Mouse (Mus musculus): Measurements from ENCODE around the gene Sipa1.

Sipa1 gene

DNA sequence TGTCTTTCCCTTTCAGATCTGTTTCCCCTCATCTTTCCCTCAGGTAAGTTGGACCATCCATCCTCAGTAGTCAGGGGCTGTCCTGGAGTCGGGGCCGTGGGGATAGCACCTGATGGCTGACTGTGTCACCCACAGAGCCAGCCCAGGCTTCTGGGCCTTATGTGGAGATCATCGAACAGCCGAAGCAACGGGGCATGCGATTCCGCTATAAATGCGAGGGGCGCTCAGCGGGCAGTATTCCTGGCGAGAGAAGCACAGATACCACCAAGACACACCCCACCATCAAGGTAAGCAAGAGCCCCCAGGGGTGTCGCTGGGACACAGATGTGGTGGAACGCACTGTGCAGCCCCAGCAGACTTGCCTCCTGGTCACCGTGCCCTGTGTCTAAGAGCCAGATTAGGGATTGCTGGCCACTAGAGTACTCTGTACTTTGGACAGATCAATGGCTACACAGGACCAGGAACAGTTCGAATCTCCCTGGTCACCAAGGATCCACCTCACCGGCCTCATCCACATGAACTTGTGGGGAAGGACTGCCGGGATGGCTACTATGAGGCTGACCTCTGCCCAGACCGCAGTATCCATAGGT lies 25.0 kb downstream of the Sipa1 start:
- no peak for TF ChIP-seq GATA4 (IDR thresholded peaks at IDR 0.05; ENCODE audit: insufficient replicate concordance, low read length)

DNA sequence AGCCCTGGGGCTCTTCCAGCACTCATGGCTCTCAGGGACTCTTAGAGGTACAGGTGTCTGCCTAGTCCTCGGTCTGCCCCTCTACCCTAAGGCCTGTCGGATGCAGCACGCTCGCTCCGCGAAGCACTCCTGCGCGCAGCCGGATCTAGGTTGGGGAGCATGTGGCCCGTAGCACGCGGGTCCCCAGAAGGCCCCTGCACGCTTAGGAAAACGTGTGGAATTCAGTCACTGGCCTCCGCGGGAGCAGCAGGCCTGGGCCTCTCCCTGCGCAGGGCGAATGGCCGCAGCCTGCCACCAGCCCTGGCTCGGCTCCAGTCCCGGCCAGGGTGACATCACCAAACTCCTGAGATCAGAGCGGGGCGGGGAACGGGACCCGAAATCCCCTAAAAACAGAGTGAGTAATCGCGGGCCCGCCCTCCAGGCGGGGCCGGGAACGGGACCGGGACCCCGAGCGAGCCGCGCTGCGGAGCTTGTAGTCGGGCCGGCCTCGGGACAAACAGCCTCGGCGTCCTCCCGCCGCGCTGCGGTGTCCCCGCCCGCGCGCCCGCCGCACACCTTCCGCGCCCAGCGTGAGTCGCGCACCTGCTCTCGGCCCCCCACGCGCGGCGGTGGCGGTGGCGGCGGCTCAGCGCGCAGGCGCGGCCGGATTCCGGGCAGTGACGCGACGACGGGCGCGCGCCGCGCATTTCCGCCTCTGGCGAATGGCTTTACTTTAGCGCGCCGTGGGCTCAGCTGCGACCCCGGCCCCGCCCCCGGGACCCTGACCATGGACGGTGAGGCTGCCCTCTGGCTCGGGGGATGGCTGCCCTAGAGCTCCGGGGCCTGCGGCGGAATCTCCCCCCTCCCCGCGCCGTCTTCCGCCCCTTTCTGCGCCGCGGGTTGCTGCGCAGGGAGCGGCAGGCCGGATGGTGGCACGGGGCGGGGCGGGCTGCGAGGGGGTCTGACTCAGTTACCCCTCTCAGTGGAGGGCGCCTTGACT lies 26.1 kb downstream of the Sipa1 start, which contains the start of gene Rela:
Gene Rela (plus strand): TSS at position 415 of the 979 bp plus-strand sequence.
- TF ChIP-seq GATA4 (IDR thresholded peaks at IDR 0.05; ENCODE audit: insufficient replicate concordance, low read length): no peak; the same call in 1 of the 2 replicates

DNA sequence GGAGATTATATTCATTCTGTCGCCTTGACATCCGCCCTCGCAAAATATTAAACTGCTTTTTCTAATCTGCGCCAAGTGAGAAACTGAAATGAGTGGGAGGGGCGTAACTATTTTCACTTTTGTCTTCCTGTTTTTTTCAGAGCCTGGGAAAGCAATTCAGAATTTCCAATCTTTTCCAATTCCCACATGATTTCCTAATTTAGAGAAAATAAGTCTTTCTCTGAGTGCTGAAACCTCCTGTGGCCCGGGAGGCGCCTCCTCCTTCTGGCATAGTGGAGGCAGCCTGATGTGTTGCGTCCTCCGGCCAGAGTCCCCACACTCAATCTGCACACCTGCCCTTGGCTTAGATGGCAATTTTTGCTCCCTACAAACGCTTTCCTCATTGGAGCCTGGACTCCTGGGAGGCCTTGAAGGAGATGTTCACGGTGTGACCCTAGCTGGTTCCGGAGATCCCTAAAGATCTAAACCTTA lies 26.9 kb downstream of the Sipa1 start:
- TF ChIP-seq GATA4 (IDR thresholded peaks at IDR 0.05; ENCODE audit: insufficient replicate concordance, low read length): no peak; the same call in 1 of the 2 replicates

DNA sequence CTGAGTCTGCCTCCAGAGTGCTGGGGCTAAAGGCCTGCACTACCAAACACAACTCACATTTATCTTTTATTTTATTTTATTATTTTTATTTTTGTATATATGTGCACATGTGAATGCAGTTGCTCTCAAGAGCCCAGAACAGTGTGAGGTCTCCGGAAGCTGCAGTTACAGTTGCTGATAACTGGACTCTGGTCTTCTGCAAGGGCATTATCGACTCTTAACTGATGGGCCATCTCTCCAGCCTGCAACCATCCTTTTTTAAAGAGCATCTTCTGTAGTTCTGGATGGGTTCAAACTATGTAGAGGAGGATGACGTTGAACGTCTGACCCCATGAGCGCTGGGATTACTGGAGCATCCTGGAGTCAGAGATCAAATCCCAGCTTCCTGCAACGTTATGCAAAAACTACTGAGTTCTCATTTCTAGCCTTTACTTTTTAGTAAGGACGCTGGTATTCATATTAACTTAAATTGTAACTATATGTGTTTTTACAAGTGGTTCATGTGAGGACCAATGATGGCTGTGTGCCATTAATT lies 27.4 kb downstream of the Sipa1 start:
- TF ChIP-seq GATA4 (IDR thresholded peaks at IDR 0.05; ENCODE audit: insufficient replicate concordance, low read length): no peak

DNA sequence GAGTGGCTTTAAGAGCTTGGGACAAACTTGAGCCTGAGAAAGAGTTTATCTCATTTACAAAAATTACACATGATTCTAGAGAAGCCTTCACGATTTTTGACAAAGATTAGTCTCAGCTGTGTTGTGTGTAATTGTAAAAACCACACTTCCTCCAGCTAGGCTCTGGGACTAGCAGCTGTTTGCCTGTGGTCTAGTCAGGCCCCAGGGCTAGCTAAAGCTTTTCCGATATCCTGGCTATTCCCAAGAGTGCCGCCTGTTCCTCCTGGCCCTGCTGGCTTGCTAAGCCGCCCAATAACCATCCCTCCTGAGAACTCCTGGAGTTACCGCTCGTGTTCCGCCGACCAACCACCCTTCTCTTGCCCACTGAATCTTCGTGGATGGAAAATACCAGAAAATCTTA lies 31.4 kb downstream of the Sipa1 start:
- TF ChIP-seq GATA4 (IDR thresholded peaks at IDR 0.05; ENCODE audit: insufficient replicate concordance, low read length): no peak

DNA sequence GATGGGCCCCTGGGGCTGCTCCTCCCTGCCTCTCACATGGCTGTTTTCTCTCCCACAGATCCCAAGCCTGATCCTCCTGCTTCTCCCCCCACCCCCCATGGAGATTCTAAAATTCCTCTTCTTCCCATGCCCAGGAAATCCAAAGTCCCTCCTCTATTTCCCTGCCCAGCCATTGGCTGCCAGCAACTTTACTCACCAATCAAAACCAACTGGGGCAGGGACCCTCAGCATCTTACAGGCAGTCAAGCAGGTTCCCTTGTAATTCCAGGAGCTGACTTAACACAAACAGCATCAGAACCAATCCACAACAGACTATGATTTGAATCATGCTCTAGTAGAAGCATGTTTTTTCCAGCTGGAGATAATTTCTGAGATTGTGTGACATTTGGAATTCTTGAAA lies 33.6 kb downstream of the Sipa1 start:
- no peak for TF ChIP-seq GATA4 (IDR thresholded peaks at IDR 0.05; ENCODE audit: insufficient replicate concordance, low read length)

DNA sequence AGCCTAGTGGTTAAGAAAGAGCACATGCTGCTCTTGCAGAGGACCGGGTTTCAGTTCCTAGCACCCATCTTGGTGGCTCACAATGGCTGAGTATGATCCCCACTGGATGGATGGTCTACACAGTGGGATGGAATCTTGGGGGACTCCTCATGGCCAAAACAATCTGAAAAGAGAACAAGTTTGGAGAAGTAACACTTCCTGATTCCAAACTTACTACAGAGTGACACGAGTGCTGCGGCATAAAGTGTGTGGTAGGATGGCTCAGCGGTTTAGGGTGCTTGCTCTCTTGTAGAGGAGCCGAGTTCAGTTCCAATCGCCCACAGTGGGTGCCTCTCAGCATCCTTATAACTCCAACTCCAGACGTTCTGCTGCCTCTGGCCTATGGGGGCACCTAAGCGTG lies 38.2 kb downstream of the Sipa1 start:
- TF ChIP-seq GATA4 (IDR thresholded peaks at IDR 0.05; ENCODE audit: insufficient replicate concordance, low read length): no peak

DNA sequence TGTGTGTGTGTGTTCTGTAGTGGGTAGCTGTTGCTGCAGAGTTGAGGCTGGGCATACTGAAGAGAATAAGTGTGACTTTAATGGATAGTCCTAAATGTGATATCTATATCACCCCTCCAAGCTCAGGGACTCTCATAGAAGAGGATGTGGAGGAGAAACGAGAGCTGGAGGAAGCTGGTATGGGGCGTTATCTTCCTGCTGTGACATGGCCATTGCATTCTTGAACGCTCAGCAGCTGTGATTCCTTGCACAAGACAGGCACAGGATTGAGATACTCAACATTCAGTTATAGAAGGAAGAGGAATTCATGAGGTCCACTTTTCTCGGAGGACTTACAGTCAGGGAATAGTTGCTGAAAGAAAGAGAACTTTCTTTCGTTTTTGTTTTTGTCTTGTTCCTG lies 41.6 kb downstream of the Sipa1 start:
- no peak for TF ChIP-seq GATA4 (IDR thresholded peaks at IDR 0.05; ENCODE audit: insufficient replicate concordance, low read length)

DNA sequence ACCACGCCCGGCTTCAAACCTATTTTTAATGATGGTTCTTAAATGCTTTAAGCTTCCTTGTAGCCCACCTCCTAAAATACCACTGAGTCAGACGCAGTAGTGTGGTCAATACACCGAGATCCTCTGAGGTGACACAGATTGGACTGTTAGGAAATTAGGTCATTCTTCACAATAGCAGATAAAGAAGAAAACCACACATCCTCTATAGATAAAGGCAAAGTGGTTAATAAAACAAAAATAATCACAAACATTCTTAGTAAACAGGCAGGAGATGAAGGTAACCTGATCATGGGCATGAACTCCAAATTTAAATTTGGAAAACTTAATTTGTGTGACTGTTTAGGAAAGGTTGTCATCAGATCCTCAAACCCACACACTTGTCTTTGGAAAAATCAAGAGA lies 43.5 kb downstream of the Sipa1 start:
- TF ChIP-seq GATA4 (IDR thresholded peaks at IDR 0.05; ENCODE audit: insufficient replicate concordance, low read length): no peak

DNA sequence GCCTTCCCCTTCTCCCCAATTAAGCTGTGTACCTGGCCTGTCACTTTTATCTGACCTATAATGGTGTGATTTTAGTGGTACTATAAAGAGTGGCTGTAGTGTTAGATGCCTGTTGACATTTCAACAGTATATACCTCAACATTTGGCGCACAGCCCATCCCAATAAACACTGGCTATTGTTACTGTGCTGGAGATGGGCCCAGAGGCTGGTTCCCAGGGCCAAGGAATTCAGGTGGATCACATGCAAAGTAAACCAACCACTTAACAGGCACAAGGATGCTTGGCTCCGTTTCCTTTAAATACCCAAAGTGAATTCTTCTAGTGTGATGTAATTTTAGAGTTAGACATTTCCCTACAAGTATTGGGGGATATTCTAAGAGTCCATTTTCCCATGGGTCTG lies 48.6 kb downstream of the Sipa1 start:
- TF ChIP-seq GATA4 (IDR thresholded peaks at IDR 0.05; ENCODE audit: insufficient replicate concordance, low read length): no peak

DNA sequence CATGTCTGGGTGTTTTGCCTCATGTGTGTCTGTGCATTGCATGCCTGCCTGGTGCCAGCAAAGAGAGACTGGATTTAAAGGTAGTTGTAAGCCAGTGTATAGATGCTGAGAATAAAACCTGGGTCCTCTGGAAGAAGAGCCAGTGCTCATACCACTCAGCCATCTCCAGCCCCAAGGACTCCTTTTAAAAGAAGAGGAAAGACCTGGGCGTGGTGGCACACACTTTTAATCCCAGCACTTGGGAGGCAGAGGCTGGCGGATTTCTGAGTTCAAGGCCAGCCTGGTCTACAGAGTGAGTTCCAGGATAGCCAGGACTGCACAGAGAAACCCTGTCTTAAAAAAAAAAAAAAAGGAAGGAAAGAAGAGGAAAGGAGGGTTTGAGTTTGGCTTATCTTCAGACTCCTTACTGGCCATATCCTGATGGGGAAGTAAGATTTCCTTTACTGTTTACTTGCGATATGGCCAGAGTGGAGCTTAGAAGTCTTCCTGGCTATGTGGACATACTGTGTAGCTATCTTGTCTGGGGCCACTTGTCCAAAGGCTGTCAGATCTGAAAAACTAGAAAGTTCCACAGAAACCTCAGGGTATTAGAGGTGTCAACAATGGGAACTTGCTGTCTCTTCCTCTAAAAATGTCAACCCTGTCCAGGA lies 50.6 kb downstream of the Sipa1 start:
- TF ChIP-seq GATA4 (IDR thresholded peaks at IDR 0.05; ENCODE audit: insufficient replicate concordance, low read length): no peak

DNA sequence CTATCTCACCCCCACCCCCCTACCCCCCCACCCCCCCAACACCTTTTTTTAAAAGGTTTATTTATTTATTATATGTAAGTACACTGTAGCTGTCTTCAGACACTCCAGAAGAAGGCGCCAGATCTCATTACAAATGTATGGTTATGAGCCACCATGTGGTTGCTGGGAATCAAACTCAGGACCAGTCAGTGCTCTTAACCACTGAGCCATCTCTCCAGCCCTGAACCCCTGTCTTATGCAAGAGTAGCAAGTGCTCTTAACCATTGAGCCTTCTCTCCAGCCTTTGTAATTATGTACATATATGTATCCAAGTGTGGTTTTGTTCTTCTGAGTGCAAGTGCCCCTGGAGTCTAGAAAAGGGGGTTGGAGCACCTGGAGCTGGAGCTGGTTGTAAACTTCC lies 51.5 kb downstream of the Sipa1 start:
- TF ChIP-seq GATA4 (IDR thresholded peaks at IDR 0.05; ENCODE audit: insufficient replicate concordance, low read length): no peak

DNA sequence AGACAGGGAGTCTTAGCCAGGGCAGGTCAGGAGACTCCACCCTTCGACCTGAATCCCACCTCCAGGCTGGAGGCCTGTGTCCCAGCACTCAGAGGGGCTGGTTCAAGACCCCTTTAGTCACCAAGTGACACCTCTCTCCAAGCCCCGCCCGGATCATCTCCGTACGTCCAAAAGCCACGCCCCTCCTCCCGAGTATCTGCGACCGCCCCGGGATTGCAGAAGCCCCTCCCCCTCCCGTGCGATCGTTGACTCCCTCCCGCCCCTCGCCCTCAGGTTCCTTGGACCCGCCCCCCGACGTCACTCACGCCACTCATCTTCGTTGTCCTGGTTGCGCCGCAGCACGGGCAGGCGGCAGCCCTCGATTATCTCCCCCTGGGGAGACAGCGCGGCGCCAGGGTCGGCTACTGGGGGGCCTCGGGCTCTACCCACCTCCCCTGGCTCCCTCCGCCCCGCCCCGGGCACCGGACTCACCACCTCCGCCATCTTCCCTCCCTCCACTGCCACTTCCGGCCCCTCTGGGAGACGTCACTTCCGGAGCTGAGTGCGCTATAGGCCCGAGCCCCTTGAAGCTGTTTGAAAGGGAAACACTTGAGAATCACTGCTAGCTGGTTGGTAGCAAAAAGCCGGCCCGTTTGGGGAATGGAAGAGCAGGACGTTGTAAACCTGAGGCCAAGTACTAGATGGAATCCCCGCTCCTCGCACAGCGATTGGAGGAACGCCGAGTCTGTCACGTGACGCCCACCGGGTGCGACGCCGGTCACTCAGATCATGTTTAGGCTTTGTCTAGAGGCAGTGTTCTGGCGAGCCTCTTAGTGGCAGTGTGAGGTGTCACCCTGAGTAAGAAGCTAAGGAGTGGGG lies 53.7 kb downstream of the Sipa1 start, which contains the start of gene Kat5:
Gene Kat5 (minus strand): TSS at position 691 of the 858 bp plus-strand sequence.
- TF ChIP-seq GATA4 (IDR thresholded peaks at IDR 0.05; ENCODE audit: insufficient replicate concordance, low read length): no peak; the same call in 1 of the 2 replicates

DNA sequence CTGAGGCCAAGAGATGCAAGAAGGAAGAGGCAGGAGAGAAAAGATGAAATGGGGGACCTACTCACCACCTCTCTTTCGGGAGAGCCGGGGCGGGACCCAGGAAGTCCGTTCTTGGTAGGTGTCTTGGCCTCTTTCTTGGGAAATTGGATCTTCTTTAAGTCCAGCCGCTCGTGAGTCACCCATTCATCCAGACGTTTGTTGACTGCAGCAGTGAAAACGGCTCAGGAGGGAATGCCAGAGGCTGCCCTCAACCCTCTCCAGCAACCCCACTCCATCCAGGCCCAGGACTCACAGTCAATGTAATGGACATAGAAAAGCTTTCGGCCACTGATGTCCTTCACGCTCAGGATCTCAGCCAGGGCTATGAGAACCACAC lies 54.3 kb downstream of the Sipa1 start:
- TF ChIP-seq GATA4 (IDR thresholded peaks at IDR 0.05; ENCODE audit: insufficient replicate concordance, low read length): no peak
